10 mouse cellular contexts compared by ENCODE assay signal in genomic region chr2:163686233-163686632, GRCm38 (mm10). TPM values are rescaled to one million over a fixed set of nuclear protein-coding genes. Genes with fewer than 3 reads are reported as not detected.
DNase-seq lines count a peak whose midpoint lies in the region; ATAC-seq and TF ChIP-seq lines count a peak whose summit lies in the region.
"Had no signal": no experiment of that assay in that cellular context is flagged by ENCODE, and none has a peak within 500 bp of the region (broad histone marks: within the 10 kb centered on the region; RNA-seq: fewer than 3 reads in every experiment).

No protein-coding gene starts in this region.

- no peaks in the 10 kb centered on the region for H3K27me3 ChIP-seq in heart, embryonic 11.5 days (ENCODE audit: control insufficient read depth, insufficient read depth, low read length)
- H3K27me3 ChIP-seq in liver, adult 2 months (ENCODE audit: control insufficient read depth, insufficient read depth, low read length), result no peaks in the 10 kb centered on the region
- no peaks in the 10 kb centered on the region for H3K27me3 ChIP-seq in embryonic facial prominence, embryonic 15.5 days
- H3K27me3 ChIP-seq in myocyte (ENCODE audit: control insufficient read depth, insufficient read depth, insufficient read length), result no peaks in the 10 kb centered on the region
- H3K27me3 ChIP-seq in thymus, adult 2 months (ENCODE audit: control insufficient read depth, insufficient read depth, low read length), result no peaks in the 10 kb centered on the region

- no peak for TF ChIP-seq POLR2A in liver, adult 2 months (IDR thresholded peaks at IDR 0.05; ENCODE audit: extremely low read depth, insufficient read depth, low read length)
- no peak for TF ChIP-seq POLR2A in myocyte (IDR thresholded peaks at IDR 0.05; ENCODE audit: insufficient read length, low read depth)
- TF ChIP-seq POLR2A in thymus, adult 2 months (IDR thresholded peaks at IDR 0.05; ENCODE audit: control insufficient read depth, extremely low read depth, insufficient read depth, low read length, poor library complexity), result no peak

- H3K9me3 ChIP-seq in heart, embryonic 11.5 days (replicated peaks; ENCODE audit: control insufficient read depth, low read length), result no peaks in the 10 kb centered on the region
- no peaks in the 10 kb centered on the region for H3K9me3 ChIP-seq in embryonic facial prominence, embryonic 15.5 days (replicated peaks)

- peaks cover 55% of the 10 kb centered on the region for H3K4me1 ChIP-seq in heart, embryonic 11.5 days (ENCODE audit: control insufficient read depth, insufficient read depth, low read length)
- H3K4me1 ChIP-seq in liver, adult 2 months (ENCODE audit: control insufficient read depth, insufficient read depth, low read length), result peaks cover 15% of the 10 kb centered on the region
- H3K4me1 ChIP-seq in embryonic facial prominence, embryonic 15.5 days, result peaks cover 29% of the 10 kb centered on the region
- H3K4me1 ChIP-seq in thymus, adult 2 months (replicated peaks; ENCODE audit: control insufficient read depth, insufficient read depth, low read length), result no peaks in the 10 kb centered on the region

- 26% methylated on average over 5 of the region's 5 CpGs for WGBS in heart, embryonic 11.5 days (ENCODE audit: insufficient replicate concordance)
- 64% methylated on average over 5 of the region's 5 CpGs for WGBS in liver, adult 2 months
- 79% methylated on average over 5 of the region's 5 CpGs for WGBS in embryonic facial prominence, embryonic 15.5 days
- 91% methylated on average over 5 of the region's 5 CpGs for WGBS in thymus, adult 2 months

- DNase-seq in heart, adult 9 months (ENCODE audit: low spot score in 2 of 2), result no peak
- DNase-seq in liver, adult 2 months (ENCODE audit: extremely low read depth, low read depth, low spot score), result no peak
- no peak for DNase-seq in liver
- DNase-seq in thymus, adult 2 months, result no peak
- DNase-seq: retina, postnatal 1 day; thymus, postnatal 14 days had no signal

- no peak for TF ChIP-seq CTCF in liver, adult 2 months (IDR thresholded peaks at IDR 0.05; ENCODE audit: low read depth, low read length)
- TF ChIP-seq CTCF in thymus, adult 2 months (IDR thresholded peaks at IDR 0.05; ENCODE audit: borderline replicate concordance, control insufficient read depth, extremely low read depth, insufficient read depth, low read length, poor library complexity), result no peak

- H3K4me2 ChIP-seq in heart, embryonic 11.5 days, result peak overlapping the region; percentile 52
- no peak overlapping the region for H3K4me2 ChIP-seq in embryonic facial prominence, embryonic 15.5 days (replicated peaks)
- H3K4me2 ChIP-seq in myocyte (ENCODE audit: low read depth), result peak overlapping the region; percentile 69

- H3K36me3 ChIP-seq in heart, embryonic 11.5 days (ENCODE audit: control insufficient read depth, insufficient read depth, low read length), result no peaks in the 10 kb centered on the region
- no peaks in the 10 kb centered on the region for H3K36me3 ChIP-seq in liver, adult 2 months (ENCODE audit: control insufficient read depth, insufficient read depth, low read length)
- no peaks in the 10 kb centered on the region for H3K36me3 ChIP-seq in embryonic facial prominence, embryonic 15.5 days
- no peaks in the 10 kb centered on the region for H3K36me3 ChIP-seq in myocyte (ENCODE audit: control insufficient read depth, insufficient read depth)
- H3K36me3 ChIP-seq in thymus, adult 2 months (ENCODE audit: control insufficient read depth, insufficient read depth, low read length), result no peaks in the 10 kb centered on the region

- H3ac ChIP-seq in myocyte (ENCODE audit: control insufficient read depth, insufficient read length), result no peak overlapping the region

- no peak overlapping the region for H3K4me3 ChIP-seq in heart, embryonic 11.5 days (ENCODE audit: low read depth, low read length)
- H3K4me3 ChIP-seq in liver, adult 2 months (ENCODE audit: insufficient read depth, low read depth, low read length), result no peak overlapping the region
- H3K4me3 ChIP-seq in embryonic facial prominence, embryonic 15.5 days (replicated peaks), result no peak overlapping the region
- no peak overlapping the region for H3K4me3 ChIP-seq in myocyte
- H3K4me3 ChIP-seq in thymus, adult 2 months (ENCODE audit: control insufficient read depth, insufficient read depth, low read length), result no peak overlapping the region

- peak overlapping the region; percentile 69 for H3K9ac ChIP-seq in heart, embryonic 11.5 days (ENCODE audit: low read depth, low read length)
- H3K9ac ChIP-seq in liver, adult 2 months (ENCODE audit: low read depth, low read length), result no peak overlapping the region
- no peak overlapping the region for H3K9ac ChIP-seq in embryonic facial prominence, embryonic 15.5 days

- H3K27ac ChIP-seq in heart, embryonic 11.5 days (ENCODE audit: low read depth, low read length), result peak overlapping the region; percentile 99
- peak overlapping the region; percentile 56 for H3K27ac ChIP-seq in liver, adult 2 months (replicated peaks; ENCODE audit: insufficient read depth, low read depth, low read length)
- peak overlapping the region; percentile 65 for H3K27ac ChIP-seq in embryonic facial prominence, embryonic 15.5 days (replicated peaks)
- no peak overlapping the region for H3K27ac ChIP-seq in thymus, adult 2 months (ENCODE audit: control insufficient read depth, insufficient read depth, low read length)

- peaks cover 18% of the 10 kb centered on the region; the same call in 1 of the 2 replicates for H3K79me2 ChIP-seq in liver, adult 2 months (ENCODE audit: control insufficient read depth, insufficient read depth, low read length)
- peaks cover 34% of the 10 kb centered on the region for H3K79me2 ChIP-seq in myocyte (ENCODE audit: control insufficient read depth, insufficient read depth)

- ATAC-seq in heart, embryonic 11.5 days (replicated peaks; ENCODE audit: insufficient number of reproducible peaks, low FRiP score, low TSS enrichment), result no peak
- ATAC-seq in embryonic facial prominence, embryonic 15.5 days (ENCODE audit: insufficient number of reproducible peaks, low FRiP score, low TSS enrichment, low read depth), result no peak
- no peak for ATAC-seq in CD4-positive, CD25-positive, alpha-beta regulatory T cell, adult 4 months

TF ChIP-seq in myocyte, 11 proteins besides CTCF, POLR2A, EP300 and RAD21:
- TF ChIP-seq TCF12 (IDR thresholded peaks at IDR 0.05; ENCODE audit: insufficient read depth, poor library complexity, severe bottlenecking), result peak; percentile 60
- peak in 2 of 3 experiments; percentile 74 to 78 for TF ChIP-seq MYOG (IDR thresholded peaks at IDR 0.05; ENCODE audit: control insufficient read depth in 1 of 3, insufficient read depth in 1 of 3, insufficient read length in 2 of 3, low read depth in 2 of 3)
- TF ChIP-seq MYOD1 (IDR thresholded peaks at IDR 0.05; ENCODE audit: control insufficient read depth in 1 of 3, insufficient read length in 2 of 3, low read depth in 2 of 3), result peak; percentile 30 to 53 (median 44)
- no peak for TF ChIP-seq TCF3 (IDR thresholded peaks at IDR 0.05; ENCODE audit: insufficient read length, low read depth)
- TF ChIP-seq MAX (IDR thresholded peaks at IDR 0.05; ENCODE audit: low read depth), result no peak

RNA-seq across cellular contexts. Expression of gene Pkig, which starts 28.0 kb away (rescaled TPM):
- polyA plus RNA-seq in heart, embryonic 11.5 days (2014; fragmentation: Nextera tagmentation; extraction: Ambion mirVana), result 249 and 252 TPM in 2 replicates
- total RNA-seq in liver, adult 2 months (2014; rRNA removed), result 13.2 and 17.2 TPM in 2 replicates
- polyA plus RNA-seq in liver, adult 2 months (2012; rRNA removed), result 35.0 and 35.2 TPM in 2 replicates
- polyA plus RNA-seq in embryonic facial prominence, embryonic 15.5 days (2015; fragmentation: Nextera tagmentation; extraction: Ambion mirVana), result 152 and 155 TPM in 2 replicates
- 799 TPM for polyA plus RNA-seq in myocyte (2012; fragmentation: generic; extraction: Trizol)
- polyA plus RNA-seq in thymus, adult 2 months (2012; rRNA removed), result 56.7 and 64.7 TPM in 2 replicates
- 1 to 10 TPM; 1.5 to 9.0 TPM for polyA plus RNA-seq in CD4-positive, CD25-positive, alpha-beta regulatory T cell, adult 4 months (2017; shearing (Covaris generic))

RNA-seq across cellular contexts. Expression of gene Serinc3, which starts 41.3 kb away (rescaled TPM):
- 77.5 and 79.0 TPM in 2 replicates for polyA plus RNA-seq in heart, embryonic 11.5 days (2014; fragmentation: Nextera tagmentation; extraction: Ambion mirVana)
- 123 TPM in 2 replicates for total RNA-seq in liver, adult 2 months (2014; rRNA removed)
- 122 and 124 TPM in 2 replicates for polyA plus RNA-seq in liver, adult 2 months (2012; rRNA removed)
- 39.4 and 40.8 TPM in 2 replicates for polyA plus RNA-seq in embryonic facial prominence, embryonic 15.5 days (2015; fragmentation: Nextera tagmentation; extraction: Ambion mirVana)
- polyA plus RNA-seq in myocyte (2012; fragmentation: generic; extraction: Trizol), result 88.9 TPM
- polyA plus RNA-seq in thymus, adult 2 months (2012; rRNA removed), result 279 and 281 TPM in 2 replicates
- 100 to 1,000 TPM; 131 to 203 TPM for polyA plus RNA-seq in CD4-positive, CD25-positive, alpha-beta regulatory T cell, adult 4 months (2017; shearing (Covaris generic))
